Mouse (Mus musculus) MEL-GATA-1-ER (cell line): Measurements from ENCODE around the gene Cebpb.

Experiments used
- DNase-seq: peaks from one replicate; pipeline ENCODE4 v3.0.0-alpha.2; 2012; ENCODE audit warnings: low read depth; ENCODE audit errors: extremely low read depth

Gene Cebpb

DNA sequence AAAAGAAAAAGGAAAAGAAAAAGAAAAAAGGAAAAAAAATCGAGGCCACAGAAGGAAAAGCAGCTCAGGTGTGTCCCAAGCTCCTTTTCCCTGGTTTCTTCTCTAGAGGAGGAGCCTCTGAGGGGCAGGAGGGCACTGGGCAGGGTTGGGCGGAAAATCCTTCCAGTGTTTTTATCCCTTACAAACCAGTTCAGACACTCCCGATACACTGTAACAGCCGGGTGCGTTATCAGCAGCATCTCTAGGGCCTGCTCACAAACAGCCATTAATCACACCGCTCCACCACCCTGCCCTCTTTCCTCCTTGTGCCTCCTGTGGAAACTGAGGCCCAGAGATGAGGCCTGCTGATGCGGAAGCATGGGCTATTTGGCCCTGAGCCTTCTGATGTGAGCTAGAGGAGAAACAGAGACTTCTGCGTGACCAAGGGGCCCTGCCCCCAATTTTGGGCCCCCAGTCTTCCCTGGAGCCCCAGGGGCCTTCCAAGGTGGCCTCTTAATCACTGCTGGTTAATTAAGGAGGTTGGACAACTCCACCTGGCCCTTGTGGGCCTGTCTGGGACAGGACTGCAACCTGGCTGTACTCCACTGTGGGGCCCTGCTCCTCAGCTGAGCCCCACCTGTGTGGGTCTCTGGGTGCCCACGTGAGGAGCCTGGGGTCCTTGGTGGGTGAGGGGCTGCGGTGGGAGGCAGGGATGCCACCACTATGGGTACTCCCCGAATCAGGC lies 32.6 kb downstream of the Cebpb start:
- no peak for DNase-seq

- no peak for DNase-seq
Observed at GRCm38 (mm10) chr2:167722538-167722937, 33.8 kb downstream of the Cebpb start.

GRCm38 (mm10) chr2:167723589-167724206 lies 35.0 kb downstream of the Cebpb start:
- DNase-seq = no peak

GRCm38 (mm10) chr2:167725879-167726278 lies 37.2 kb downstream of the Cebpb start:
- no peak for DNase-seq

- DNase-seq = no peak
Observed at GRCm38 (mm10) chr2:167727161-167727560, 38.4 kb downstream of the Cebpb start.

DNA sequence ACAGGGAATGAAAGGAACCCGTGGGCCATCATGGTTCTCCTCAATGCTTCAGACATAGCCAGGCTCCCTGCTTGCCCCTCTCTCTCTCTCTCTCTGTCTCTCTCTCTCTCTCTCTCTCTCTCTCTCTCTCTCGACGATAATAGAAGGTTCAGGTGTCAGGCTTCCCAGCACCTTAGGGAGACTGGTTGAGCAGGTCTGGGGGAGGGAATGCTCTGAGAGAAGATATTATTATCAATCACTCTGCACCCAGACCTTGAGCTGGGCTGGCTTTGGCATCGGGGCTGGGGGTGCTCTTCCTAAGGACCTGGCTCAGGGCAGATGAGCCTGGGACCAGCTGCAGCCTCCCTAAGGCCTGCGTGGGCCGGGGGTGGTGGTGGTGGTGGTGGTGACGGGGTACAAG lies 41.3 kb downstream of the Cebpb start:
- DNase-seq = no peak

GRCm38 (mm10) chr2:167731149-167731548 lies 42.4 kb downstream of the Cebpb start:
- DNase-seq = no peak

DNA sequence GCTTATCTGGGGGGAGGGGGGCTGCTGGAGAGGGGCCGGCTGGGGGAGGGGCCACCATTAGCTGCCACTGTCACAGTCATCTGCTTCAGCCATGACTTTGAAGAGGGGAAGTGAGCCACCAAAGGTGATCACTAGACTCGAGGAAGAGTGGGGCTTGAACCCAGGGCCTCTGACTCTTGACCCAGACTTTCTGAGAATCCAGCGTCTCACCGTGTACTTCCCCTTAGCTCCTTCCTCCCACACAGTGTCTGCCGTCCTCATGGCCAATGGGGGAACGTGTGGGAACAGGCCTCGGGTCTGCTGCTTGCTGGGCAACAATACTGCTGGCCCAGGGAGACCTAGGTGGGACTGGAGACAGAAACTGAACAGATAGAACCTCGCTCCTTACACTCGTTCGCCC lies 46.1 kb downstream of the Cebpb start:
- no peak for DNase-seq

DNA sequence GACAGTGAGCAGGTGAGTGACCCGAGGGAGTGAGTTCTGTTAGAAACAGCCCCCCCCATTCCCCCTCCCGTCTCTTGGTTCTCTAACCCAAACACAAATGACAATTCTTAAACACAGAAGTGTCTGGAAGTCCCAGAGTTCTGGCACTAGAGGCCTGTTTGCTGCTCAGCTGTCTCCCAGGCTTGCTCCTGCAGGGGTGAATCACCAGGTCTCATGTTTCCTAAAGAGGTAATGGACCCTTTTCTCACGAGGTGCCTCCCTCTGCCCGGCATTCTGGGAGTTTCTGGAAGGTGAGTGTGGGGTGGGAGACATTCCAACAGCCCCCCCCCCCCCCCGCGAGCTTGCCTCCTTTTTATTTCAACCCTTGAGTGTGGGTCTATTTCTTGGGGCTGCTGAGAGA lies 50.3 kb downstream of the Cebpb start:
- no peak for DNase-seq
